Mouse (Mus musculus): Measurements from ENCODE around the gene Pbp2.

- TF ChIP-seq POLR2A (IDR thresholded peaks at IDR 0.05; ENCODE audit: borderline replicate concordance, insufficient read depth, low read length) (no peak), CTCF (IDR thresholded peaks at IDR 0.05; ENCODE audit: borderline replicate concordance, insufficient read depth, low read depth, low read length) (no peak)
Observed at GRCm38 (mm10) chr6:135313981-135314380, 3.8 kb upstream of the Pbp2 start.

All from cerebellum, adult 2 months (tissue).